10 mouse cellular contexts compared by ENCODE assay signal in the genomic region with DNA sequence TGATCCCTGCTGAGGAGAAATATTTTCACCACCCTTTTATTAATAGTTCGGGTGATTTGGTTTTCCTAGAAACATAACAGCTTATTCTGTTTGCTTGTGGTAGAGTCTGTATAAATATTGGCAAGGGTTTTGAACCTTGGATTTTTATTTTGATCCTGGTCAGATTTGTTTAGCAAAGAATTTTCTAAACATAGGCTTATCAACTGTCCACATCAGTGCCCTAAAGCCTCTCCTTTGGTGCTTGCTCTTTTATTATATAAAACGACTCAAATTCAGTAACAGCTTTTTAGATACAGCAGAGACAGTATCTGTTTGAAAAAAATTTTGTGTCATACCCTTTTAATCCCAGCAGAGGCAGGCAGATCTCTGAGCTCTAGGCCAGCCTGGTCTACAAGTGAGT. TPM values are rescaled to one million over a fixed set of nuclear protein-coding genes. Genes with fewer than 3 reads are reported as not detected.
DNase-seq lines count a peak whose midpoint lies in the region; ATAC-seq and TF ChIP-seq lines count a peak whose summit lies in the region.
"Had no signal": no experiment of that assay in that cellular context is flagged by ENCODE, and none has a peak within 500 bp of the region (broad histone marks: within the 10 kb centered on the region; RNA-seq: fewer than 3 reads in every experiment).

No protein-coding gene starts in this region.

- no peak overlapping the region for H3K4me2 ChIP-seq in forebrain, embryonic 11.5 days (ENCODE audit: low read depth, low read length, severe bottlenecking)
- H3K4me2 ChIP-seq in forebrain, embryonic 16.5 days (ENCODE audit: low read length) = no peak overlapping the region
- H3K4me2 ChIP-seq in lung, embryonic 16.5 days (ENCODE audit: low read depth, low read length) = peak overlapping the region; percentile 6; the same call in 1 of the 2 replicates
- no peak overlapping the region for H3K4me2 ChIP-seq in lung, postnatal 0 days (replicated peaks; ENCODE audit: low read depth, low read length)
- H3K4me2 ChIP-seq in limb, embryonic 15.5 days = peak overlapping the region; percentile 69; the same call in 1 of the 2 replicates
- peak overlapping the region; percentile 84 for H3K4me2 ChIP-seq in neural tube, embryonic 13.5 days

- H3K36me3 ChIP-seq in forebrain, embryonic 11.5 days (ENCODE audit: control insufficient read depth, insufficient read depth, low read length) = no peaks in the 10 kb centered on the region; the same call in 1 of the 2 replicates
- no peaks in the 10 kb centered on the region for H3K36me3 ChIP-seq in forebrain, embryonic 16.5 days (ENCODE audit: control insufficient read depth, insufficient read depth)
- 0 out of 2 replicates have a peak, but pooled peaks cover 2% of the 10 kb centered on the region for H3K36me3 ChIP-seq in lung, embryonic 16.5 days (ENCODE audit: control insufficient read depth, insufficient read depth, low read length)
- no peaks in the 10 kb centered on the region for H3K36me3 ChIP-seq in lung, postnatal 0 days (ENCODE audit: insufficient read depth, low read length)
- H3K36me3 ChIP-seq in limb, embryonic 15.5 days = peaks cover 33% of the 10 kb centered on the region
- peaks cover 27% of the 10 kb centered on the region for H3K36me3 ChIP-seq in neural tube, embryonic 13.5 days

- no peaks in the 10 kb centered on the region for H3K9me3 ChIP-seq in forebrain, embryonic 11.5 days (ENCODE audit: control insufficient read depth, low read length)
- no peaks in the 10 kb centered on the region for H3K9me3 ChIP-seq in forebrain, embryonic 16.5 days (ENCODE audit: control insufficient read depth, low read length)
- no peaks in the 10 kb centered on the region for H3K9me3 ChIP-seq in lung, embryonic 16.5 days (ENCODE audit: control insufficient read depth, low read length)
- H3K9me3 ChIP-seq in lung, postnatal 0 days (ENCODE audit: low read length) = no peaks in the 10 kb centered on the region
- no peaks in the 10 kb centered on the region for H3K9me3 ChIP-seq in limb, embryonic 15.5 days
- no peaks in the 10 kb centered on the region for H3K9me3 ChIP-seq in neural tube, embryonic 13.5 days

- no peak for ATAC-seq in forebrain, embryonic 11.5 days (replicated peaks; ENCODE audit: low FRiP score)
- ATAC-seq in forebrain, embryonic 16.5 days = no peak
- no peak for ATAC-seq in lung, embryonic 16.5 days (ENCODE audit: low read depth)
- ATAC-seq in lung, postnatal 0 days = no peak
- no peak for ATAC-seq in limb, embryonic 15.5 days (ENCODE audit: insufficient number of reproducible peaks, low FRiP score, low TSS enrichment, low read depth)
- no peak for ATAC-seq in neural tube, embryonic 13.5 days (ENCODE audit: low read depth)

- no peak for TF ChIP-seq CTCF in lung, postnatal 0 days (IDR thresholded peaks at IDR 0.05)

- H3K4me1 ChIP-seq in forebrain, embryonic 11.5 days (replicated peaks; ENCODE audit: control insufficient read depth, insufficient read depth, low read length) = 0 out of 2 replicates have a peak, but pooled peaks cover 5% of the 10 kb centered on the region
- H3K4me1 ChIP-seq in forebrain, embryonic 16.5 days (replicated peaks; ENCODE audit: control insufficient read depth, insufficient read depth, low read length) = peaks cover 16% of the 10 kb centered on the region
- H3K4me1 ChIP-seq in lung, embryonic 16.5 days (replicated peaks; ENCODE audit: control insufficient read depth, insufficient read depth, low read length) = peaks cover 12% of the 10 kb centered on the region
- H3K4me1 ChIP-seq in lung, postnatal 0 days (ENCODE audit: insufficient read depth, low read depth, low read length) = peaks cover 9% of the 10 kb centered on the region; the same call in 1 of the 2 replicates
- H3K4me1 ChIP-seq in limb, embryonic 15.5 days = peaks cover 11% of the 10 kb centered on the region
- peaks cover 32% of the 10 kb centered on the region for H3K4me1 ChIP-seq in neural tube, embryonic 13.5 days (replicated peaks)

- 82% methylated on average over 2 of the region's 2 CpGs for WGBS in forebrain, embryonic 11.5 days
- WGBS in forebrain, embryonic 16.5 days = 64% methylated on average over 2 of the region's 2 CpGs
- 60% methylated on average over 2 of the region's 2 CpGs for WGBS in lung, embryonic 16.5 days
- 54% methylated on average over 2 of the region's 2 CpGs for WGBS in lung, postnatal 0 days
- WGBS in limb, embryonic 15.5 days = 62% methylated on average over 2 of the region's 2 CpGs
- WGBS in neural tube, embryonic 13.5 days = 78% methylated on average over 2 of the region's 2 CpGs

- TF ChIP-seq EP300 in lung, postnatal 0 days (IDR thresholded peaks at IDR 0.05) = no peak

- peak; percentile 16 for DNase-seq in forebrain, embryonic 11.5 days (ENCODE audit: low spot score)
- DNase-seq in lung, postnatal 0 days (ENCODE audit: low spot score) = no peak
- no peak for DNase-seq in kidney, postnatal 25 days
- DNase-seq in cerebellum, adult 8-10 months = no peak
- DNase-seq: B cell, adult 2 months; kidney, postnatal 4 days had no signal

- H3K9ac ChIP-seq in forebrain, embryonic 11.5 days (ENCODE audit: low read length) = no peak overlapping the region
- no peak overlapping the region for H3K9ac ChIP-seq in forebrain, embryonic 16.5 days (replicated peaks; ENCODE audit: low read depth, low read length)
- H3K9ac ChIP-seq in lung, embryonic 16.5 days (ENCODE audit: low read length) = no peak overlapping the region
- H3K9ac ChIP-seq in lung, postnatal 0 days (replicated peaks; ENCODE audit: low read depth) = no peak overlapping the region
- H3K9ac ChIP-seq in limb, embryonic 15.5 days = no peak overlapping the region
- H3K9ac ChIP-seq in neural tube, embryonic 13.5 days = no peak overlapping the region

- no peaks in the 10 kb centered on the region for H3K27me3 ChIP-seq in forebrain, embryonic 11.5 days (ENCODE audit: control insufficient read depth, insufficient read depth, low read length)
- H3K27me3 ChIP-seq in forebrain, embryonic 16.5 days (replicated peaks; ENCODE audit: control insufficient read depth, insufficient read depth, low read length) = no peaks in the 10 kb centered on the region
- H3K27me3 ChIP-seq in lung, embryonic 16.5 days (ENCODE audit: control insufficient read depth, insufficient read depth, low read depth, low read length) = no peaks in the 10 kb centered on the region
- no peaks in the 10 kb centered on the region for H3K27me3 ChIP-seq in lung, postnatal 0 days (replicated peaks; ENCODE audit: insufficient read depth, low read length)
- H3K27me3 ChIP-seq in limb, embryonic 15.5 days = no peaks in the 10 kb centered on the region
- no peaks in the 10 kb centered on the region for H3K27me3 ChIP-seq in neural tube, embryonic 13.5 days

- H3K4me3 ChIP-seq in forebrain, embryonic 11.5 days (ENCODE audit: low read depth, low read length) = no peak overlapping the region
- H3K4me3 ChIP-seq in forebrain, embryonic 16.5 days (replicated peaks; ENCODE audit: low read length) = no peak overlapping the region
- H3K4me3 ChIP-seq in lung, embryonic 16.5 days (ENCODE audit: low read length) = no peak overlapping the region
- H3K4me3 ChIP-seq in lung, postnatal 0 days (ENCODE audit: low read depth, low read length) = no peak overlapping the region
- peak overlapping the region; percentile 93; the same call in 1 of the 2 replicates for H3K4me3 ChIP-seq in limb, embryonic 15.5 days
- no peak overlapping the region for H3K4me3 ChIP-seq in neural tube, embryonic 13.5 days

- no peak overlapping the region for H3K27ac ChIP-seq in forebrain, embryonic 11.5 days (ENCODE audit: low read depth, low read length)
- H3K27ac ChIP-seq in forebrain, embryonic 16.5 days (ENCODE audit: low read length) = no peak overlapping the region
- no peak overlapping the region for H3K27ac ChIP-seq in lung, embryonic 16.5 days (ENCODE audit: low read length)
- H3K27ac ChIP-seq in lung, postnatal 0 days (ENCODE audit: low read length) = no peak overlapping the region
- H3K27ac ChIP-seq in limb, embryonic 15.5 days = no peak overlapping the region
- H3K27ac ChIP-seq in neural tube, embryonic 13.5 days (replicated peaks) = no peak overlapping the region

RNA-seq across cellular contexts. Expression of a gene that starts 1.4 kb away (rescaled TPM):
- polyA plus RNA-seq in forebrain, embryonic 11.5 days (2014; fragmentation: Nextera tagmentation; extraction: Ambion mirVana) = 15.6 and 19.9 TPM in 2 replicates
- 15.0 and 15.9 TPM in 2 replicates for polyA plus RNA-seq in forebrain, embryonic 16.5 days (2015; fragmentation: Nextera tagmentation; extraction: Ambion mirVana)
- 15.5 and 17.5 TPM in 2 replicates for polyA plus RNA-seq in lung, embryonic 16.5 days (2015; fragmentation: Nextera tagmentation; extraction: Ambion mirVana)
- 4.9 and 6.4 TPM in 2 replicates for polyA plus RNA-seq in lung, postnatal 0 days (2015; fragmentation: Nextera tagmentation; extraction: Ambion mirVana)
- polyA plus RNA-seq in limb, embryonic 15.5 days (2015; fragmentation: Nextera tagmentation; extraction: Ambion mirVana) = 12.9 and 13.0 TPM in 2 replicates
- 14.3 and 15.1 TPM in 2 replicates for polyA plus RNA-seq in neural tube, embryonic 13.5 days (2015; fragmentation: Nextera tagmentation; extraction: Ambion mirVana)

RNA-seq across cellular contexts. Expression of a gene that starts 1.5 kb away (rescaled TPM):
- 101 and 107 TPM in 2 replicates for polyA plus RNA-seq in forebrain, embryonic 11.5 days (2014; fragmentation: Nextera tagmentation; extraction: Ambion mirVana)
- polyA plus RNA-seq in forebrain, embryonic 16.5 days (2015; fragmentation: Nextera tagmentation; extraction: Ambion mirVana) = 106 TPM in 2 replicates
- polyA plus RNA-seq in lung, embryonic 16.5 days (2015; fragmentation: Nextera tagmentation; extraction: Ambion mirVana) = 102 and 108 TPM in 2 replicates
- polyA plus RNA-seq in lung, postnatal 0 days (2015; fragmentation: Nextera tagmentation; extraction: Ambion mirVana) = 76.5 and 80.8 TPM in 2 replicates
- polyA plus RNA-seq in limb, embryonic 15.5 days (2015; fragmentation: Nextera tagmentation; extraction: Ambion mirVana) = 125 and 127 TPM in 2 replicates
- 88.4 and 90.0 TPM in 2 replicates for polyA plus RNA-seq in neural tube, embryonic 13.5 days (2015; fragmentation: Nextera tagmentation; extraction: Ambion mirVana)

Comparison
In these comparisons a context has a peak if more than half of its experiments do, and no peak if none do; other contexts are left out.
1. H3K4me2 ChIP-seq: peak in lung, embryonic 16.5 days (single experiment), limb, embryonic 15.5 days (single experiment) and neural tube, embryonic 13.5 days (single experiment); none in forebrain, embryonic 11.5 days (single experiment), forebrain, embryonic 16.5 days (single experiment) and lung, postnatal 0 days (single experiment).